ENCODE assay signal across 9 mouse cellular contexts in the genomic region with DNA sequence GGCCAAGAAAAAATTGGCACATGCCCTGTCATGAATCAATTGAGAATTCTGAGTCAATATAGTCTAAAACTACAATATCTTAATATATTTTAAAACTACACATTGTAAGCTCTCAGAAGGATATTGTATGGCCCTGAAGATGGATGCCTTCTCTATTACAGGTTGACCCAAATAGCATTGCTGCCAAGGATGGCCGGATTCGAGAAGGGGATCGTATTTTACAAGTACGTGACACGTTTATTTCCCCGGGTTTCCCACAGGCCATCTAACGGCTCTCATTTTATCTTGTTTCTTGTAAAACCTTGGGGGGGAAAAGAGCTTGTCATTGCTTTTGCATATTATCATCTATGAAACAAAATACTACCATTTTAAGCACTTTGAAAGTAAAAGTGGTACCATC.
"Had no signal": no experiment of that assay in that cellular context is flagged by ENCODE, and none has a peak within 500 bp of the region (broad histone marks: within the 10 kb centered on the region; RNA-seq: fewer than 3 reads in every experiment).

No protein-coding gene starts in this region.

- DNase-seq: lung, adult 18-20 months; lung, postnatal 10 days; lung, postnatal 4 days; midbrain, embryonic 14.5 days; right cerebral cortex, postnatal 14 days; spleen, adult 18-20 months; thymus, adult 18-20 months; thymus, postnatal 14 days; thymus, postnatal 36 days had no signal
